Mouse (Mus musculus) limb, embryonic 15.5 days (tissue): ENCODE measurements around the gene Zfp184. TPM values are rescaled to one million over a fixed set of nuclear protein-coding genes. Genes with fewer than 3 reads are reported as not detected.

ENCODE experiments used
- ATAC-seq: fragments of 200-750 bp; cut with Nextera tagmentation; 2 replicates; pipeline ENCODE4 v1.8.0; 2017; ENCODE audit warnings: low read depth, moderate TSS enrichment; ENCODE audit not compliant: insufficient number of reproducible peaks, low FRiP score, low TSS enrichment
- H3K27ac ChIP-seq: fragments of 300-500 bp; sonication (generic); 2 replicates; pipeline ENCODE4 v1.5.1; 2015; ENCODE audit warnings: moderate library complexity, mild to moderate bottlenecking, inconsistent platforms
- H3K27me3 ChIP-seq: fragments of 300-500 bp; sonication (generic); 2 replicates; pipeline ENCODE4 v1.6.1; 2015; ENCODE audit warnings: inconsistent platforms
- H3K36me3 ChIP-seq: fragments of 300-500 bp; sonication (generic); 2 replicates; pipeline ENCODE4 v1.6.1; 2015; ENCODE audit warnings: inconsistent platforms
- H3K4me1 ChIP-seq: fragments of 300-500 bp; sonication (generic); 2 replicates; pipeline ENCODE4 v1.6.1; 2015; ENCODE audit warnings: inconsistent platforms
- H3K4me2 ChIP-seq: fragments of 300-500 bp; sonication (generic); 2 replicates; pipeline ENCODE4 v1.6.1; 2015; ENCODE audit warnings: mild to moderate bottlenecking, inconsistent platforms
- H3K4me3 ChIP-seq: fragments of 300-500 bp; sonication (generic); 2 replicates; pipeline ENCODE4 v1.5.1; 2015; ENCODE audit warnings: mild to moderate bottlenecking, inconsistent platforms
- H3K9ac ChIP-seq: fragments of 300-500 bp; sonication (generic); 2 replicates; pipeline ENCODE4 v1.6.1; 2015; ENCODE audit warnings: inconsistent platforms
- H3K9me3 ChIP-seq: fragments of 300-500 bp; sonication (generic); 2 replicates; pipeline ENCODE4 v1.6.1; 2016; ENCODE audit warnings: inconsistent platforms
- WGBS: fragments of 180-500 bp; shearing (Covaris S2); methylation state at CpG from one replicate; pipeline ENCODE4 v1.1.7; 2015; 5-methylcytosine and 5-hydroxymethylcytosine counted together
- polyA plus RNA-seq: library from polyadenylated mRNA; unstranded; fragments of >200 nt; fragmentation: Nextera tagmentation; extraction: Ambion mirVana; gene quantifications from 2 replicates; pipeline ENCODE4 v1.2.1, GENCODE M21; 2015

Zfp184 gene
- polyA plus RNA-seq, 1 experiment from 2014 or later = 8.8 TPM

- H3K36me3 ChIP-seq = no peaks in the 10 kb centered on the region
- no peak overlapping the region for H3K9ac ChIP-seq
- under 1% methylated on average over 21 of the region's 21 CpGs for WGBS
- peaks cover 14% of the 10 kb centered on the region; the same call in 1 of the 2 replicates for H3K4me1 ChIP-seq
- no peaks in the 10 kb centered on the region for H3K9me3 ChIP-seq
- peak overlapping the region; percentile 33 for H3K4me3 ChIP-seq
- H3K4me2 ChIP-seq = peak overlapping the region; percentile 44
- ATAC-seq = no peak
- no peak overlapping the region for H3K27ac ChIP-seq
- H3K27me3 ChIP-seq = peaks cover 67% of the 10 kb centered on the region
Observed at GRCm38 (mm10) chr13:21995331-21995914, 50.5 kb downstream of the Zfp184 start.

GRCm38 (mm10) chr13:21996101-21996839 is 51.4 kb downstream of the Zfp184 start:
- ATAC-seq = no peak
- Histone ChIP-seq H3K9me3 (no peaks in the 10 kb centered on the region), H3K4me2 (peak overlapping the region; percentile 44), H3K36me3 (no peaks in the 10 kb centered on the region), H3K4me1 (peaks cover 14% of the 10 kb centered on the region; the same call in 1 of the 2 replicates), H3K27me3 (peaks cover 76% of the 10 kb centered on the region), H3K9ac (no peak overlapping the region), H3K4me3 (peak overlapping the region; percentile 33), H3K27ac (no peak overlapping the region)
- 3% methylated on average over 12 of the region's 12 CpGs for WGBS

- H3K36me3 ChIP-seq = no peaks in the 10 kb centered on the region
Observed at GRCm38 (mm10) chr13:21996840-21997185, 51.9 kb downstream of the Zfp184 start.

DNA sequence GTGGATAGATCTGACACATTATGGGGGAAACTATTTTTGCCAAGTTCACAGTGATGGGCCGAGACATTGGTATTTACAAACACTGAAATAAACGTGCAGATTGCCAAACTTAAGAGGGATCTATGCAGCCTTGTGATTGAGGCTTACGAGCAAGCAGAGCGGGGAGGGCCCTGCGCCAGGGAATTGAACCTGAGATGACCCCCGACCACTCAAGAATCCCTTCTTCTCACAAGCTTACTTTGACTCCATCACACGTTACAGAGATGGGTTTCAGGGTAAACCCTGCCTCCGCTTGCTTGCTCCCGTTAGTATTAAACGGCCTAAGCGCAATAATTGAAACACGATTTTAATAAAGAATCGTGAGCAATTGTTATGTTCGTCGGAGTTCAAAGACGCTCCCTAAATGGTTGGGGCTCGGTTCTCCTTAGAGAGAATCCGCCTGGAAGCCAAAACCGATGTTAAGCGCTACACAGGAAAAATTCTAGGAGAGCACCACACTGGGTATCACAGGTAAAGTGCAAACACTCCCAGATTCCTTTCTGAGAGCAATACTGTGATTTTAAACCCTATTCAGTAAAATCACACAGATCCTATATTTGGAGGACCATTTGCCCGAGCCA is 52.4 kb downstream of the Zfp184 start:
- Histone ChIP-seq H3K9me3 (no peaks in the 10 kb centered on the region), H3K27me3 (peaks cover 86% of the 10 kb centered on the region), H3K4me2 (peak overlapping the region; percentile 32), H3K4me1 (peaks cover 17% of the 10 kb centered on the region; the same call in 1 of the 2 replicates), H3K36me3 (no peaks in the 10 kb centered on the region), H3K27ac (no peak overlapping the region), H3K4me3 (peak overlapping the region; percentile 13; the same call in 1 of the 2 replicates), H3K9ac (no peak overlapping the region)
- ATAC-seq = no peak
- WGBS = 4% methylated on average over 21 of the region's 21 CpGs

More at GRCm38 (mm10) chr13:21996840-21997185, 51.9 kb downstream of the Zfp184 start:
- Histone ChIP-seq H3K4me3 (peak overlapping the region; percentile 13; the same call in 1 of the 2 replicates), H3K4me1 (peaks cover 15% of the 10 kb centered on the region; the same call in 1 of the 2 replicates), H3K9me3 (no peaks in the 10 kb centered on the region), H3K27ac (no peak overlapping the region), H3K4me2 (peak overlapping the region; percentile 32), H3K9ac (no peak overlapping the region), H3K27me3 (peaks cover 81% of the 10 kb centered on the region)
- WGBS = under 1% methylated on average over 13 of the region's 13 CpGs
- no peak for ATAC-seq

GRCm38 (mm10) chr13:21997821-21998220 is 52.9 kb downstream of the Zfp184 start:
- H3K9me3 ChIP-seq = no peaks in the 10 kb centered on the region
- H3K4me3 ChIP-seq = no peak overlapping the region
- 13% methylated on average over 4 of the region's 4 CpGs for WGBS
- H3K4me2 ChIP-seq = no peak overlapping the region
- ATAC-seq = no peak
- peaks cover 90% of the 10 kb centered on the region for H3K27me3 ChIP-seq
- no peaks in the 10 kb centered on the region for H3K36me3 ChIP-seq
- no peak overlapping the region for H3K9ac ChIP-seq
- no peak overlapping the region for H3K27ac ChIP-seq
- peaks cover 17% of the 10 kb centered on the region; the same call in 1 of the 2 replicates for H3K4me1 ChIP-seq

- no peak for ATAC-seq
- H3K27ac ChIP-seq = no peak overlapping the region
- peaks cover 17% of the 10 kb centered on the region; the same call in 1 of the 2 replicates for H3K4me1 ChIP-seq
- no peak overlapping the region for H3K4me3 ChIP-seq
- peaks cover 93% of the 10 kb centered on the region for H3K27me3 ChIP-seq
- H3K4me2 ChIP-seq = no peak overlapping the region
- no peaks in the 10 kb centered on the region for H3K36me3 ChIP-seq
- no peak overlapping the region for H3K9ac ChIP-seq
- WGBS = 21% methylated on average over 3 of the region's 3 CpGs
- no peaks in the 10 kb centered on the region for H3K9me3 ChIP-seq
Observed at GRCm38 (mm10) chr13:21998412-21998811, 53.5 kb downstream of the Zfp184 start.

DNA sequence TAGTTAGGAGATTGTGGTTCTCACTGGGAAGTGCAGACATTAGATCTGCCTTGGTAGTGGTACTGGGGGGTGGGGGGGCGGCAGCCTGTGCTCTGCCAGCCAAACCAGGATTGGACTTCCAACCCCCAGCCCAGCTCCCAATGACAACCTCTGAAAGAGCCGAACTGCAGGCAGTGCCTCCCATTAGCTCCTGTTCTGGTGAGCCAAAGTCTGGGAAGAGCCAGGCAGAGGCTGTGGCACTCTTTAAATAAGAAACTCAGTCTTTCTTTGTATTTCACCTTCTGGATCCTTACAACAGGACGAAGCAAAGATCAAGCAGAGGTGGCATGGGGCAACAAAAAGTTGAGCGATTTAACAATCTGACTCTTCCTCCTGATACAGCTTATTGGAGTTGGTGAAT is 54.3 kb downstream of the Zfp184 start:
- H3K4me3 ChIP-seq = no peak overlapping the region
- 42% methylated on average over 4 of the region's 4 CpGs for WGBS
- H3K36me3 ChIP-seq = no peaks in the 10 kb centered on the region
- H3K9me3 ChIP-seq = no peaks in the 10 kb centered on the region
- H3K4me2 ChIP-seq = no peak overlapping the region
- ATAC-seq = no peak
- peaks cover 17% of the 10 kb centered on the region; the same call in 1 of the 2 replicates for H3K4me1 ChIP-seq
- no peak overlapping the region for H3K9ac ChIP-seq
- peaks cover 96% of the 10 kb centered on the region for H3K27me3 ChIP-seq
- H3K27ac ChIP-seq = no peak overlapping the region

DNA sequence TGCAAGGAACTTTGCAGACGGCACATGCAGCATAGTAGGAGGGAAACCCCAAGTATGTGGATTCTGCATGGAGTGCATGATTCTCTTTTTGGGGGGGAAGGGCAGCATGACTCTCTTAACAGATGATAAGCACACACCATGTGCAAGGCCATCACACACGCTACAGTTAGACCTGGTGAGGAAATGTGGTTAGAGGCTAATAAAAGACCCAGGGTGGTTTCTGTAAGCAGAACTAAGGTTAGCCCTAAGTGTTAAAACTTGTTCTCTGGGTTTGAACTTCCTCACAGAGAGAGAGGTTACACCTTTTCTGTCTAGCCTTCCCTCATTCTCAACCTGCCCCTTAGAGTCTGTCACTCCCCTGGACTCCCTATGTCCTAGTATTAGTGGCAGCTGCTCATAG is 56.5 kb downstream of the Zfp184 start:
- Histone ChIP-seq H3K4me1 (peaks cover 22% of the 10 kb centered on the region), H3K9me3 (no peaks in the 10 kb centered on the region), H3K27ac (no peak overlapping the region), H3K36me3 (no peaks in the 10 kb centered on the region), H3K27me3 (peaks cover 100% of the 10 kb centered on the region), H3K4me2 (no peak overlapping the region), H3K4me3 (no peak overlapping the region), H3K9ac (no peak overlapping the region)
- WGBS = 55% methylated on average over 2 of the region's 2 CpGs
- ATAC-seq = no peak

DNA sequence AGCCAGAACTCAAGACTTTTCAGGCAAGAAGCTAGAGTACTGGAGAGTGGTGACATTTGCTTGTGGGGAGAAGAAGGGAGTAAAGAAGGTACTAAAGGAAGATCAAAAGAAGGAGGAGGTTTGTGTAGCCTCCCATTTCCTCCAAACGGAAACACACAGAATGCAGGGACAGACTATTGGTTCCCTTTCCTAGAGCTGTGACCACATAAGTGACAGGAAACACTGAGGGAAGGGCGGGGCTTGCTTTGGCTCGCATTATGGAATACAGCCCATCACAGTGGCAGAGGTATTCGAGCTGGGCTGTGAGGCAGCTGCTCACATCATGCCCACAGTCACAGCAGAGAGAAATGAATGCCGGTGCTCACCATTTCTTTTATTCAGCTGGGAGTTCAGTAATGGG is 56.9 kb downstream of the Zfp184 start:
- Histone ChIP-seq H3K27me3 (peaks cover 100% of the 10 kb centered on the region), H3K4me2 (no peak overlapping the region), H3K9ac (no peak overlapping the region), H3K9me3 (no peaks in the 10 kb centered on the region), H3K4me3 (no peak overlapping the region), H3K27ac (no peak overlapping the region), H3K36me3 (no peaks in the 10 kb centered on the region), H3K4me1 (peaks cover 23% of the 10 kb centered on the region)
- no peak for ATAC-seq
- WGBS = 15% methylated on average over 5 of the region's 5 CpGs

- peak overlapping the region; percentile 42; the same call in 1 of the 2 replicates for H3K9ac ChIP-seq
- H3K27me3 ChIP-seq = peaks cover 99% of the 10 kb centered on the region
- peaks cover 22% of the 10 kb centered on the region for H3K4me1 ChIP-seq
- 1% methylated on average over 45 of the region's 45 CpGs for WGBS
- H3K4me2 ChIP-seq = peak overlapping the region; percentile 96
- no peaks in the 10 kb centered on the region for H3K36me3 ChIP-seq
- ATAC-seq = peak; percentile 79
- no peak overlapping the region for H3K27ac ChIP-seq
- peak overlapping the region; percentile 57 for H3K4me3 ChIP-seq
- no peaks in the 10 kb centered on the region for H3K9me3 ChIP-seq
Observed at GRCm38 (mm10) chr13:22005605-22006333, 60.9 kb downstream of the Zfp184 start.

DNA sequence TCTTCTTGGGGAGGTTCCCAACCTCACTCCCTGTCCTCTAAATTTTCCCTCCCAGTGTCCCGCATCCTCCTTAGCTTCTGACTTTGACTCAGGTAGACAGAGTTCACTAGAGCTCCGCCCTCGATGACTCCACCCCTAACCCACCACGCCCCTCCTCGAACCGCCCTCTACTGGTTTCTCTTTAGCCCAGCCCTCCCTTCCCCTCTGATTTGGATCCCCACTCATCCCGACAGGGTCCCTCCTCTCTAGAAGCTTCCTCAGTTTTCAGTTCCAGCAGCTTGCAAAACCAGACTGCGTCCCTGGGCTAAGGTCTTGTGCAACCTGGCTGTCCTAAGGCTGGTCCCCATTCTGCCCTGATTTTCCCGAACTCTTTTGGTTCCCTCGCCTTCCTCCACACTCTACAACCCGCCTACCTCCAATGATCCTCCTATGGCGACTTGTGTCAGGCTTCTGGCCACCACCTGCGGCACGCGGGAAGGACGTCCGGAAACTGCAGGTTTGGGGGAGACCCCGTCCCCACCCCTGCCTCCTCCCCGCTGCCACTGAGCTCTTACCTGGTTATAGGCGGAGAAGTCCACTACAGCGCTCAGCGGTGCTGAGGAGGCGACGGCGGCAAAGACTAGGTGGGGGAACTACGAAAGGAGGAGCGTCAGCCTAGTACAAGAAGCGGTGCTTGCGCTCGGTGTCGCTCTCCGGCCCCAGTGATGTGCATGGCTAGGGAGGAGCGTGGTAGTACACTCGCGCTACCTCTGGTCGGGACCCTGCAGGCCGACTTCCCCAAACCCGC is 61.6 kb downstream of the Zfp184 start:
- Histone ChIP-seq H3K9me3 (no peaks in the 10 kb centered on the region), H3K27me3 (peaks cover 97% of the 10 kb centered on the region), H3K4me1 (peaks cover 22% of the 10 kb centered on the region), H3K27ac (no peak overlapping the region), H3K4me2 (peak overlapping the region; percentile 96), H3K36me3 (no peaks in the 10 kb centered on the region), H3K4me3 (peak overlapping the region; percentile 57), H3K9ac (0 out of 2 replicates have a peak overlapping the region, but pooled peaks have one; percentile 42)
- ATAC-seq = peak; percentile 74; the same call in 1 of the 2 replicates
- under 1% methylated on average over 38 of the region's 38 CpGs for WGBS
